Mouse (Mus musculus) kidney, adult 2 months (tissue): ENCODE data around the gene Kif3a.

ENCODE experiments used
- CTCF ChIP-seq: fragments of 200-500 bp; conservative IDR thresholded peaks from 2 replicates; pipeline ENCODE4 v1.5.1; 2011; ENCODE audit warnings: low read depth, mild to moderate bottlenecking, control low read depth, low read length, moderate library complexity, mixed read lengths; ENCODE audit not compliant: insufficient read depth, insufficient read length
- POLR2A ChIP-seq: fragments of 200-500 bp; IDR thresholded peaks from one replicate; pipeline ENCODE4 v1.6.1; 2011; ENCODE audit warnings: low read depth, low read length, control low read depth

DNA sequence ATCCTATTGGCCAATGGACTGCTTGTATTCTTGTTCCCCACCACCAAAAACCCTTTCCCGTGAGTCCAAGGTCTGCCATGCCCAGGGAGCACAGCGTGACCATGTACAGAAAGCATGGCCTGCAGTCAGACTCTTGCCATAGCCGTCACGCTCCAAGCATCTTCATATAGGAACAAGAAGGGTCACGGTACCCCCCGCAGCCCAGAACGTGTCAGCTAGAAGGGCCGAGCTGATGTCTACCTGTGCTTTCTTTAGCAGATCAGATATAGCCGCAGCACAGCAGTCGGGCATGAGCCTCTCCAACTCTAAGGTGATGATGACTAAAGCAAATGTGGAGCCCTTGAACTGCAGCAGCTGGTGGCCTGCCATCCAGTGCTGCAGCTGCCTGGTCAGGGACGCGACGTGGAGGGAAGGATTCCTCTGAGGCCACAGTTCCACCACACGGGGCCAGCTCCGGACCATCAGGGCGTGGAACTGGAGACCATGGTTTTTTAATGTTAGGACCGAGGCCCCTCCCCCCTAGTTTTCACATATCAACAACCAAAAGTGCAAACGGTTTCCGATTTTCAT, 19.1 kb upstream of the Kif3a start:
- TF ChIP-seq CTCF: no peak
- no peak for TF ChIP-seq POLR2A
